Mouse (Mus musculus): ENCODE data around the gene Etv3.

- no peak for TF ChIP-seq CTCF (IDR thresholded peaks at IDR 0.05; ENCODE audit: control insufficient read depth, insufficient read depth, low read length)
- TF ChIP-seq POLR2A (IDR thresholded peaks at IDR 0.05; ENCODE audit: borderline replicate concordance, control insufficient read depth, low read depth, low read length), result no peak
These were observed 9.6 kb upstream of the Etv3 start for GRCm38 (mm10) chr3:87515567-87516081.
